Mouse (Mus musculus) heart, embryonic 15.5 days (tissue): ENCODE data around the gene Zscan29. TPM values are rescaled to one million over a fixed set of nuclear protein-coding genes. Genes with fewer than 3 reads are reported as not detected.

Experiments
- ATAC-seq: fragments of 200-750 bp; cut with Nextera tagmentation; replicated peaks from 2 replicates; pipeline ENCODE4 v1.8.0; 2017; ENCODE audit warnings: low read depth, moderate TSS enrichment; ENCODE audit not compliant: insufficient number of reproducible peaks, insufficient read depth, low FRiP score
- H3K27ac ChIP-seq: fragments of 300-500 bp; sonication (generic); 2 replicates; pipeline ENCODE4 v1.5.1; 2015; ENCODE audit warnings: mild to moderate bottlenecking, inconsistent platforms
- H3K27me3 ChIP-seq: fragments of 300-500 bp; sonication (generic); 2 replicates; pipeline ENCODE4 v1.6.1; 2015; ENCODE audit warnings: inconsistent platforms
- H3K36me3 ChIP-seq: fragments of 300-500 bp; sonication (generic); 2 replicates; pipeline ENCODE4 v1.6.1; 2015; ENCODE audit warnings: mild to moderate bottlenecking, inconsistent platforms
- H3K4me1 ChIP-seq: fragments of 300-500 bp; sonication (generic); replicated peaks from 2 replicates; pipeline ENCODE4 v1.6.1; 2015; ENCODE audit warnings: inconsistent platforms
- H3K4me2 ChIP-seq: fragments of 300-500 bp; sonication (generic); 2 replicates; pipeline ENCODE4 v1.6.1; 2015; ENCODE audit warnings: inconsistent platforms, mild to moderate bottlenecking, moderate library complexity
- H3K4me3 ChIP-seq: fragments of 300-500 bp; sonication (generic); 2 replicates; pipeline ENCODE4 v1.5.1; 2015; ENCODE audit warnings: mild to moderate bottlenecking, inconsistent platforms
- H3K9ac ChIP-seq: fragments of 300-500 bp; sonication (generic); 2 replicates; pipeline ENCODE4 v1.6.1; 2015; ENCODE audit warnings: mild to moderate bottlenecking, inconsistent platforms
- H3K9me3 ChIP-seq: fragments of 300-500 bp; sonication (generic); replicated peaks from 2 replicates; pipeline ENCODE4 v1.6.1; 2016; ENCODE audit warnings: inconsistent platforms
- WGBS: fragments of 180-500 bp; shearing (Covaris S2); methylation state at CpG from one replicate; pipeline ENCODE4 v1.1.7; 2015; ENCODE audit warnings: mixed read lengths; 5-methylcytosine and 5-hydroxymethylcytosine counted together
- polyA plus RNA-seq: library from polyadenylated mRNA; unstranded; fragments of >200 nt; fragmentation: Nextera tagmentation; extraction: Ambion mirVana; gene quantifications from 2 replicates; pipeline ENCODE4 v1.2.1, GENCODE M21; 2015

The Zscan29 gene
- polyA plus RNA-seq, 1 experiment from 2014 or later: 6.4 TPM

DNA sequence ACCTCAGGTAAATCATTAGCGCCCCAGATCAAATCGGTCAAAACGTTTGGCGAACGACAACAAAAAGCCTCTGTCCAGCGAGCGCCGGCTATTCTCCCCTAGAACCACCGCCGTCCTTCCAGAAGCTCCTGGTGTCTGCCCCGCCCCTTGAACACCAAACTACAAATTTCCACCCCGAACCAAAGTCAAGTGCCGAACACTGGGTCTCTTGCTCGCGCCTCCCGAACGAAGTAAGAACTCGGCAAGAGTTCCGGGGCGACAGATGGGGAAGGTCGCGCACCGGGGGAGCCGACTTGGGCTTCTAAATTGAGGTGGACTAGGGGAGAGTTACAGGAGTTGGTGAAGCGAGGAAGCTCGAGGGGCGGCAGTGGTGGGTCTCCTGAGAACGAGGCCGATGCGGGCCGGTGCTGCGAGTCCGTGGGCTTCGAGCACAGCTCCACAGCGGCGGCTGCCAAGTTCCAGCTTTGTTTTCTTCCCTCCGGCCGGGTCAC is 399 bp downstream of the Zscan29 start, which contains the start of gene Tubgcp4:
Gene Tubgcp4, plus strand, starts transcription at position 174 of the 491 bp plus-strand sequence.
- peak within 1 kb of the TSS; percentile 79 for H3K9ac ChIP-seq
- under 1% methylated on average over 37 of the region's 38 CpGs for WGBS
- peak; percentile 16; the same call in 1 of the 2 replicates for ATAC-seq
- H3K4me3 ChIP-seq: peak within 1 kb of the TSS; percentile 91
- H3K27me3 ChIP-seq: no peaks in the 10 kb centered on the region
- peak within 1 kb of the TSS; percentile 73 for H3K4me2 ChIP-seq
- peaks cover 27% of the 10 kb centered on the region for H3K36me3 ChIP-seq
- peaks cover 18% of the 10 kb centered on the region for H3K4me1 ChIP-seq
- no peaks in the 10 kb centered on the region for H3K9me3 ChIP-seq
- peak within 1 kb of the TSS; percentile 88 for H3K27ac ChIP-seq

DNA sequence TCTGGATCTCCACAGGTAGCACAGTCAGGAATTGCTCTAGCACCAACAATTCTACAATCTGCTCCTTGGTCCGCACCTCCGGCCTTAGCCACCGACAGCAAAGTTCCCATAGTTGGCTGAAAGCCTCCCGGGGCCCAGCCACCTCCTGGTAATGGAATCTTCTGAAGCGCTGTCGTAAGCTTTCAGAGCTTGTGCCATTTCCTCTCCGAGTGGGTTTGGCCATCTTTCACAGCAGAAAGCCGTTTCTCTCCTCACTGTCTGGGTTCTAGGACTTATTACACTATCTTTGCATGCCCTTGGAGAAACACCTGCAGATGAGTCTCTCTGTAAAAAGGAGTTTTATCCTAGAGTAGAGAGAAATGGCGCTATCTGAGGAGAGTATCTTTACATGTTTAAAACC is 1.0 kb downstream of the Zscan29 start:
- no peak for ATAC-seq
- H3K27ac ChIP-seq: peak overlapping the region; percentile 88
- peaks cover 24% of the 10 kb centered on the region for H3K36me3 ChIP-seq
- H3K4me2 ChIP-seq: peak overlapping the region; percentile 73
- H3K4me1 ChIP-seq: peaks cover 18% of the 10 kb centered on the region
- 3% methylated on average over 9 of the region's 9 CpGs for WGBS
- no peaks in the 10 kb centered on the region for H3K9me3 ChIP-seq
- peak overlapping the region; percentile 79 for H3K9ac ChIP-seq
- peak overlapping the region; percentile 91 for H3K4me3 ChIP-seq
- no peaks in the 10 kb centered on the region for H3K27me3 ChIP-seq

DNA sequence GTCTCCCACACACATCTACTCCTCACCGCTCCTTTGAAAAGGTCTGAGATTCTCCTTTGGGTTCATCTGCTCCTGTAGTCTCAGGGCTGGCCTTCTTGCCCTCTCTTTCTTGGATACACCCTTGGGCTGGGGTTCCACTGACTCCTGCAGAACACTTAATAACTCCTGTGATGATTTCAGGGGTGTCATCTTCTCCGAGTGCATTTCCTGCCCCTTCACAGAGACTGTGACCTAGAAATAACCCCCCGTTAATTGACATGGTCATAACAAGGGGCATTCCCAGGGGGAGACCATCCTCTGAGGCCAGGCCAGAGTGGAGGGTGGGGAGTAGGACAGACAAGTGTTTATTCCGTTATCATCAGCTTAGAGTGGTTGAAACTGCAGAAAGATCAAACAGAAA is 1.8 kb downstream of the Zscan29 start:
- WGBS: 41% methylated on average over 4 of the region's 4 CpGs
- H3K27me3 ChIP-seq: no peaks in the 10 kb centered on the region
- H3K9ac ChIP-seq: peak overlapping the region; percentile 79; the same call in 1 of the 2 replicates
- peaks cover 18% of the 10 kb centered on the region for H3K4me1 ChIP-seq
- no peak for ATAC-seq
- H3K4me2 ChIP-seq: peak overlapping the region; percentile 73
- H3K4me3 ChIP-seq: peak overlapping the region; percentile 91
- no peak overlapping the region for H3K27ac ChIP-seq
- peaks cover 17% of the 10 kb centered on the region for H3K36me3 ChIP-seq
- H3K9me3 ChIP-seq: no peaks in the 10 kb centered on the region

DNA sequence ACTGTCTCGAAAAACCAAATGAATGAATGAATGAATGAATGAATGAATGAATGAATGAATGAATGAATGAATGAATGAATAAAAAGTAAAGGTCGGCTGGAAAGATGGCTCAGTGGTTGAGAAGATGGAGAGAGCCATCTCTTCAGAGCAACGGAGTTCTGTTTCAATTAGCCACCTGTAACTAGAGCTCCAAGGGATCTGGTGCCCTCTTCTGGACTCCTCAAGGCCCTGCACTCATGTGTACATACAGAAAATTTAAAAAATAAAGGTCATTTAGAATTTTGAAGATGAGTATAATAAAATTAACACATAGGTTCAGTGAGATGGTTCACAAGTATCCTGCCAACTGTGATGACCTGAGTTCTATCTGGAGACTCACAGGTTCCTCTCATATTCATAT is 17.8 kb downstream of the Zscan29 start:
- H3K4me3 ChIP-seq: no peak overlapping the region
- ATAC-seq: no peak
- H3K4me2 ChIP-seq: no peak overlapping the region
- no peaks in the 10 kb centered on the region for H3K27me3 ChIP-seq
- no peaks in the 10 kb centered on the region for H3K9me3 ChIP-seq
- no peak overlapping the region for H3K27ac ChIP-seq
- H3K9ac ChIP-seq: no peak overlapping the region
- WGBS: 86% methylated on average over 3 of the region's 3 CpGs
- peaks cover 32% of the 10 kb centered on the region for H3K36me3 ChIP-seq
- H3K4me1 ChIP-seq: no peaks in the 10 kb centered on the region

DNA sequence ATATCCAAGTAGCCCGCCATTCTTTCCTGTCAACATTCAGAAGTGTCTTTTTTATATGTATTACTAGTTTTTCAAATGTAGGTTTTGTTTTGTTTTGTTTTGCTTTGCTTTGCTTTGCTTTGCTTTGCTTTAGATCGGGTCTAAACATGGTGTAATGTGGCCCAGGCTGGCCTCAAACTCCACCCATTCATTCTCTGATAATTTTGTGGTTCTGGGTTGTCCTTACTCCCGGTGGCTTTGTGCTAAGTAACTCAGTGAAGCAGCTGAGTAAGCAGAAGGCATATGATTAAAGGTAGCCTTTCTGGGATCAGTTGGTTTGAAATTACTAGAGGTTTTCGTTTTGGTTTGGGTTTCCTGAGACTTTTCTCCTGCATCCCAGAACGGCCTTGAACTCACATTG is 21.2 kb downstream of the Zscan29 start:
- H3K27ac ChIP-seq: no peak overlapping the region
- H3K27me3 ChIP-seq: no peaks in the 10 kb centered on the region
- peaks cover 32% of the 10 kb centered on the region for H3K36me3 ChIP-seq
- H3K4me2 ChIP-seq: no peak overlapping the region
- ATAC-seq: no peak
- no peak overlapping the region for H3K4me3 ChIP-seq
- no peaks in the 10 kb centered on the region for H3K9me3 ChIP-seq
- 78% methylated on average over 5 of the region's 5 CpGs for WGBS
- H3K4me1 ChIP-seq: no peaks in the 10 kb centered on the region
- no peak overlapping the region for H3K9ac ChIP-seq

DNA sequence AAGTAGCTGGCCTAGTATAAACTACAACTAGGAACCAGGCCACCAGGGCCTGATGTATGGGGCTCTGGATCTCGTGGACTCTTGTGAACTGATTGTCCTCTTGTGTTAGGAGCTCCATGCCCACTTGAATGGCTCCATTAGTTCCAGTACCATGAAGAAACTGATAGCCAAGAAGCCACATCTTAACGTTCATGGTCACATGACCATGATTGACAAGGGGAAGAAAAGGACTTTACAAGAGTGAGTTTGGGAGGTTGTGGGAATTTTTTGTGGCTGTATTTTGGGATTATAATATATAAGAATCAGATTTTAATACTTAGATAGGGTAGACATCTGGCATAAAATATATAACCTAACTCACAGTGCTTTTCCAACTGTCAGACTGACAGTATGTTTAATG is 28.5 kb downstream of the Zscan29 start:
- no peak for ATAC-seq
- no peak overlapping the region for H3K4me3 ChIP-seq
- no peak overlapping the region for H3K4me2 ChIP-seq
- H3K9ac ChIP-seq: no peak overlapping the region
- H3K36me3 ChIP-seq: peaks cover 34% of the 10 kb centered on the region
- no peaks in the 10 kb centered on the region for H3K9me3 ChIP-seq
- H3K27ac ChIP-seq: no peak overlapping the region
- peaks cover 32% of the 10 kb centered on the region for H3K4me1 ChIP-seq
- 69% methylated on average over 2 of the region's 2 CpGs for WGBS
- H3K27me3 ChIP-seq: no peaks in the 10 kb centered on the region

DNA sequence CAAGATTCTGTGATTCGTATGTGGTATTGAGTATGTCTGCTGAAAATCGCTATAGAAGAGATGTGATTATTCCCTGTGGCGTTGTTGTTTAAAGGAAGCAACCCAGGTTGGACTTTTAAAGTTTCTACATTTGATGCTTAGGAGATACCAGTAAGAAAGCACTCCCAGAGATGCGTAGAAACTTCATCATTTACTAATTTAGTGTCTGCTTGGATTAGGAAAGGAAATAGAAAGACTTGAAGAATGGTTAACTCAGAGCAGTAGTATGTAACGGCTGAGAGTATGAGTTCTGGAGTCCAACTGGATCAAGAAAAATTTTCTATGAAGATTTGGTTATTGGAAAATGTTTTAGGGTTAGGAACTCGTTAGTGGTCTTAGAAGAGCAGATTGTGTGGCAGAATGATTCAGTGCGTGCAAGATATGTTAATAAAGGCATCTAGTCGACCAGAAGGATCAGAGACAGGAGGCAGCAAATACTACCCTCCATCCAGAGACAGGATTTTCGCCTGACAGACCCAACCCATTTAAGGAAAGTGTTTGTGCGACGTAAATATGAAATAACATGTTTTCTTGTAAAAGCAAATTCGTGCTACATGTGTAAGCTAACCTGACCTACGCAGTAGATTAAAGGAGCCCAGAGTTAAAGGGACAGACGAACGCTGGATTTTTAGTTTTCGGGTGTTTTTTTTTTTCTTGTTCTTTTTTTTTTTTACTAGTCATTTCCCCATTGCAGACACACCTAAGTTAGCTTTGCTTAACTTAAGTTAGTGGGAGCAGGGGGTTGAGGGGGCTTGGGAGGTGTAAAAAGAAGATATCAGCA is 29.5 kb downstream of the Zscan29 start:
- peaks cover 27% of the 10 kb centered on the region for H3K36me3 ChIP-seq
- peak overlapping the region; percentile 99 for H3K27ac ChIP-seq
- ATAC-seq: no peak
- H3K4me1 ChIP-seq: peaks cover 33% of the 10 kb centered on the region
- H3K9ac ChIP-seq: peak overlapping the region; percentile 90
- peak overlapping the region; percentile 94 for H3K4me2 ChIP-seq
- H3K9me3 ChIP-seq: no peaks in the 10 kb centered on the region
- 72% methylated on average over 16 of the region's 16 CpGs for WGBS
- peak overlapping the region; percentile 67 for H3K4me3 ChIP-seq
- H3K27me3 ChIP-seq: no peaks in the 10 kb centered on the region

DNA sequence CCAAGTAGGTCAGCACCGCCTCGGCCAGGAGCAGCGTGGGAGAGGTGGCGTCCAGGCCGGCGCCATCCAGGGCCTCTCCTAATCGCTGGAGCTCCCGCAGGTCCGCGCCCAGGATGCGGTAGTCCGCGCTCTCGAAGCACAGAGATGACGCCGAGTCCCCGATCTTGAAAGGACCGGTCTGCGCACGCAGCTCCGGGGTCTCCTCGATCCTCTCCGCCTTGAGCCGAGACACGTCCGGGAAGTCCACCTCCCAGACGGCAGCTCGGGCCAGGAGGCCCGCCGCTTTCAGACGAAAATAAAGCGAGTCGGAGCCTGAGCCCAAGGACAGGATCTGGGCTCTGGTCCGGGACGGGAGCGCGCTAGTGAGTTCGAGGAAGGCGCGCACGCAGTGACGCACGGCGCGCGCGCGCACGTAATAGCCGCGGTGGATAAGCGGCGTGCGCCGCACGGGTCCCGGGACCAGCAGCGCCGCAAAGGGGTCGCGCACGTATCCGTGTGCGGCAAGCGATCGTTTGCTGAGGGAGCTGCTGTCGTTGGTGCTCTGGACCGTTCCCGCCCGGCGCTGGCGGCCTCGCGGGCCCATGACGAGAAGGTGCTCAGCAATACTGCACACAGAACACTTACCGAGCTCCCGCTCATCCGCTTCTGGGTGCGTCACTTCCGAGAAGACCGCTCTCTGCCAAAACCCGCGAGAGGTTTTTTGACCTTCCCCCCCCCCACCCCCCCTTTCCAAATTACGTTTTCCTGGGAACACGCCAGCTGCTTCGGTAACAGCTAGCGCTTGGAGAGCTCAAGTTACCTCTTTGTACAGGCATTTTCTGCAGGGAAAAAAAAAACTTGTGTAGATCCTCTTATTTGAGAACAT is 30.7 kb downstream of the Zscan29 start, which contains the start of the genes Adal and Lcmt2:
Gene Adal, plus strand, starts transcription at position 411 of the 865 bp plus-strand sequence.
Gene Lcmt2, minus strand, starts transcription at position 636 of the 865 bp plus-strand sequence.
- Histone ChIP-seq H3K36me3 (peaks cover 19% of the 10 kb centered on the region), H3K4me3 (peak within 1 kb of the TSS; percentile 67), H3K27me3 (no peaks in the 10 kb centered on the region), H3K4me2 (peak within 1 kb of the TSS; percentile 94), H3K4me1 (peaks cover 33% of the 10 kb centered on the region), H3K9ac (peak within 1 kb of the TSS; percentile 90), H3K9me3 (no peaks in the 10 kb centered on the region), H3K27ac (peak within 1 kb of the TSS; percentile 99)
- WGBS: under 1% methylated on average over 87 of the region's 87 CpGs
- ATAC-seq: peak; percentile 92

DNA sequence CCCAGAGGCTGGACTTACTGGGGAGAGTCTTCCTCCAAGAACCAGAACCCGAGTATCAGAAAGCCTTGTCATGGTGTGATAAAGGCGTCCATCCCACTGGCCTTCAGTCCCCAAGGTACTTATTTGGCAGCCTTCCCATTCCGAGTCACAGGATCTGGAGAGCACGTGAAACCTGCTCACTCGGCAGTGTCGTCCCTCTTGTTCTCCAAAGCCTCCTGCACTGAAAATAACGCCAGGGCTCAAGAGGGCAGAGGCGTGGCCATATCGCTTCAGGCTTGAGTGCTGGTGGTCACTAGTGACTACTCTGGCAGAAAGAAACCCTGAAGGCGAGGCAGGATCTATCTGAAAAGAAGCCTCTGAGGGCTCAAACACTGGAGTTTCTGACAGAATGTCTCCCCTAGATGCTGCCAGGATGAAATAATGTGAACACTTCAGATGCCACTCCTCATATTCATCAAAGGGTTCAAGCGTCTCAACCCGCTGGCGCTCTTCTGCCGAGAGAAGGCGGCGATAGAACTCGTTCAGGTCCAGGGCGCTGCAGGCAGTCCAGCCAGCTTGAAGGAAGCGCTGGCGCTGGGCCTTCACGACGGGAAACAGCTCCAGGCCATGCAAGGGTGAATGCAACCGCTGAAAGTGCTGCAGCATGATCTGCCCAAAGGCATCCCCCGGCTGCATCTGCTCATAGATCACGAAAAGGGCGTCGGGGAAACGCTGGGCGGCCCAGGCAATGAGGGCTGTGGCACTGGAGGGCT is 31.5 kb downstream of the Zscan29 start:
- Histone ChIP-seq H3K36me3 (peaks cover 19% of the 10 kb centered on the region), H3K27ac (peak overlapping the region; percentile 99), H3K9me3 (no peaks in the 10 kb centered on the region), H3K4me3 (peak overlapping the region; percentile 67), H3K4me2 (peak overlapping the region; percentile 94), H3K27me3 (no peaks in the 10 kb centered on the region), H3K4me1 (peaks cover 33% of the 10 kb centered on the region), H3K9ac (peak overlapping the region; percentile 90)
- WGBS: 27% methylated on average over 29 of the region's 29 CpGs
- peak; percentile 11; the same call in 1 of the 2 replicates for ATAC-seq

DNA sequence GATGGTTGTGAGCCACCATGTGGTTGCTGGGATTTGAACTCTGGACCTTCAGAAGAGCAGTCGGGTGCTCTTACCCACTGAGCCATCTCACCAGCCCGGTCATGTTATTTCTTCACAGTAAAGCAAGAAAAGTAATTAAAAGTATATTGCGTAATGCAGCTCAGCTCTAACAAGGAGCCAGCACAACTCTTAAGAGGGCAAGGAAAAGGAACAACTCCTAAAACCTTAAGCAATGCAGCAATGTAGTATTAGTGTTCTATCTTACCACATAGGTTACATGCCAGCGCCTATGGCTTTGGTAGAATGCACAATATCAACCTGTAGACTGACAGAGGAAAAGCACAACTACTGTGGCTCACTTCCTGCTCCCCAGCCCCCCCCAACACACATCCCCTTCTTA is 33.6 kb downstream of the Zscan29 start:
- no peaks in the 10 kb centered on the region for H3K27me3 ChIP-seq
- no peak overlapping the region for H3K9ac ChIP-seq
- 99% methylated on average over 4 of the region's 4 CpGs for WGBS
- H3K27ac ChIP-seq: no peak overlapping the region
- H3K4me3 ChIP-seq: no peak overlapping the region
- H3K9me3 ChIP-seq: no peaks in the 10 kb centered on the region
- H3K4me2 ChIP-seq: peak overlapping the region; percentile 15; the same call in 1 of the 2 replicates
- peaks cover 33% of the 10 kb centered on the region for H3K4me1 ChIP-seq
- peaks cover 10% of the 10 kb centered on the region for H3K36me3 ChIP-seq
- no peak for ATAC-seq
